Mouse (Mus musculus) brain, adult 2 months (tissue): Measurements from ENCODE around the gene Cplx1.
"Not testable (repeated sequence)": the region's sequence is repeated elsewhere in the genome, so short reads cannot be mapped to it uniquely, and the experiment has no call there.

Experiments
- DNase-seq: peaks from one replicate; pipeline ENCODE4 v3.0.0; 2011; ENCODE audit warnings: low read depth, low spot score

Cplx1 gene

GRCm38 (mm10) chr5:108516655-108517054 is 33.2 kb downstream of the Cplx1 start:
- no peak for DNase-seq

GRCm38 (mm10) chr5:108515581-108516361 is 34.1 kb downstream of the Cplx1 start:
- peak; percentile 74 for DNase-seq

GRCm38 (mm10) chr5:108502286-108502685 is 47.5 kb downstream of the Cplx1 start:
- DNase-seq: no peak

- no peak for DNase-seq
Observed at GRCm38 (mm10) chr5:108501573-108501972, 48.3 kb downstream of the Cplx1 start.

GRCm38 (mm10) chr5:108486148-108486547 is 63.7 kb downstream of the Cplx1 start:
- DNase-seq: not testable (repeated sequence)

- DNase-seq: peak; percentile 52
Observed at GRCm38 (mm10) chr5:108485239-108485638, 64.6 kb downstream of the Cplx1 start.

- no peak for DNase-seq
Observed at GRCm38 (mm10) chr5:108483006-108483405, 66.8 kb downstream of the Cplx1 start.

GRCm38 (mm10) chr5:108475977-108476376 is 73.8 kb downstream of the Cplx1 start:
- DNase-seq: peak; percentile 69

- no peak for DNase-seq
Observed at GRCm38 (mm10) chr5:108473737-108474136, 76.1 kb downstream of the Cplx1 start.

GRCm38 (mm10) chr5:108469617-108470016 is 80.2 kb downstream of the Cplx1 start:
- DNase-seq: no peak
